25 mouse cellular contexts compared by ENCODE assay signal in the genomic region with DNA sequence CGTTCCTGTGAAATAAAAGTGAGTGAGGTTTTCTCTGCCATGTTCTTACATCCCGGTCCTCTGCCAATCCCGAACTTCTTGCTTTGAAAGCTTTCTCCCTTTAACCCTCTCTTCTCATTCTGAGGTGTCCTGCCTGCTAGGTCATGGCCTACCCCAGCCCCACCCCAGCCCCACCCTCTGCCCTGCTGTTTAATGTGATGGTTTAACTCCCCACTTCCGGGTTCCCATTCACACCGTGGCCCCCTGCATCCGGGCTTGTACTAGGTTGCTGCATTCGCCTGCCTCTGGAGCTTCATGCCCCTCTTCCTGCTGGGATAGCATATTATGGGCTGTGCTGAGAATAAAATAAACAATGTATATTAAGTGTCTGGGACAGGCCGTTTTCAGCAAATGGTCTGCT.
DNase-seq lines count a peak whose midpoint lies in the region; ATAC-seq and TF ChIP-seq lines count a peak whose summit lies in the region.
"Had no signal": no experiment of that assay in that cellular context is flagged by ENCODE, and none has a peak within 500 bp of the region (broad histone marks: within the 10 kb centered on the region; RNA-seq: fewer than 3 reads in every experiment).

No protein-coding gene starts in this region.

- no peaks in the 10 kb centered on the region for H3K9me3 ChIP-seq in stomach, embryonic 15.5 days
- H3K9me3 ChIP-seq in stomach, postnatal 0 days (ENCODE audit: control insufficient read depth, low read length) = no peaks in the 10 kb centered on the region
- H3K9me3 ChIP-seq in limb, embryonic 10.5 days (replicated peaks) = no peaks in the 10 kb centered on the region
- H3K9me3 ChIP-seq: embryonic facial prominence, embryonic 10.5 days; embryonic facial prominence, embryonic 13.5 days; forebrain, embryonic 12.5 days; hindbrain, embryonic 10.5 days had no signal

- H3K4me1 ChIP-seq in stomach, embryonic 15.5 days = no peaks in the 10 kb centered on the region
- no peaks in the 10 kb centered on the region for H3K4me1 ChIP-seq in stomach, postnatal 0 days (replicated peaks; ENCODE audit: control insufficient read depth, insufficient read depth)
- H3K4me1 ChIP-seq in limb, embryonic 10.5 days = peaks cover 59% of the 10 kb centered on the region
- H3K4me1 ChIP-seq in kidney, adult 2 months (ENCODE audit: control insufficient read depth, insufficient read depth, low read length) = no peaks in the 10 kb centered on the region
- H3K4me1 ChIP-seq: forebrain, embryonic 12.5 days had no signal

- intact Hi-C loops in heart, postnatal 36 days (cut with DNase I) = no loop called here

- no peak for TF ChIP-seq CTCF in stomach, postnatal 0 days (IDR thresholded peaks at IDR 0.05; ENCODE audit: low read depth)
- TF ChIP-seq CTCF in kidney, adult 2 months (conservative IDR thresholded peaks at IDR 0.05; ENCODE audit: insufficient read depth, insufficient read length, low read depth, low read length) = no peak

- TF ChIP-seq EP300 in stomach, postnatal 0 days (optimal IDR thresholded peaks at IDR 0.05) = no peak

- no peak overlapping the region for H3K9ac ChIP-seq in stomach, embryonic 15.5 days
- no peak overlapping the region for H3K9ac ChIP-seq in stomach, postnatal 0 days (ENCODE audit: low read length)
- H3K9ac ChIP-seq: embryonic facial prominence, embryonic 13.5 days; forebrain, embryonic 12.5 days; hindbrain, embryonic 14.5 days had no signal

- H3K36me3 ChIP-seq in stomach, embryonic 15.5 days = peaks cover 4% of the 10 kb centered on the region
- H3K36me3 ChIP-seq in stomach, postnatal 0 days (ENCODE audit: control insufficient read depth, insufficient read depth, low read length) = 0 out of 2 replicates have a peak, but pooled peaks cover 3% of the 10 kb centered on the region
- peaks cover 20% of the 10 kb centered on the region for H3K36me3 ChIP-seq in limb, embryonic 10.5 days
- H3K36me3 ChIP-seq in kidney, adult 2 months (ENCODE audit: control insufficient read depth, insufficient read depth, low read length) = no peaks in the 10 kb centered on the region

- no peak overlapping the region for H3K4me3 ChIP-seq in stomach, embryonic 15.5 days (replicated peaks)
- no peak overlapping the region for H3K4me3 ChIP-seq in stomach, postnatal 0 days (ENCODE audit: low read depth, low read length)
- no peak overlapping the region for H3K4me3 ChIP-seq in limb, embryonic 10.5 days
- no peak overlapping the region for H3K4me3 ChIP-seq in kidney, adult 2 months (ENCODE audit: insufficient read depth, low read depth, low read length)
- H3K4me3 ChIP-seq: embryonic facial prominence, embryonic 10.5 days; embryonic facial prominence, embryonic 13.5 days; erythroblast, embryonic 14.5 days; forebrain, embryonic 12.5 days; hindbrain, embryonic 10.5 days had no signal

- peak; percentile 36 for DNase-seq in heart, adult 11 months
- no peak for DNase-seq in heart, postnatal 36 days
- no peak for DNase-seq in stomach, postnatal 0 days (ENCODE audit: low spot score)
- DNase-seq in ES-CJ7 (ENCODE audit: low read depth, low spot score) = peak; percentile 85
- DNase-seq in limb, embryonic 10.5 days (ENCODE audit: low spot score) = no peak
- DNase-seq in kidney, adult 2 months = no peak
- DNase-seq in adrenal gland, postnatal 4 days (ENCODE audit: low spot score in 2 of 2) = no peak
- DNase-seq: adrenal gland, adult 2 months; adrenal gland, postnatal 14 days; cerebellum, adult 11-12 months; cerebellum, adult 8-10 months; cerebellum, postnatal 10 days; cerebellum, postnatal 36 days; embryo, embryonic 11 days; gastrocnemius, postnatal 10 days; gastrocnemius, postnatal 36 days had no signal

- no peak for TF ChIP-seq POLR2A in kidney, adult 2 months (IDR thresholded peaks at IDR 0.05; ENCODE audit: low read depth, low read length)

- WGBS in stomach, embryonic 15.5 days = 63% methylated on average over 8 of the region's 8 CpGs
- WGBS in stomach, postnatal 0 days = 60% methylated on average over 8 of the region's 8 CpGs
- 70% methylated on average over 8 of the region's 8 CpGs for WGBS in limb, embryonic 10.5 days
- 63% methylated on average over 8 of the region's 8 CpGs for WGBS in kidney, adult 2 months

- ATAC-seq in stomach, embryonic 15.5 days (ENCODE audit: insufficient read depth, low FRiP score, low read depth) = peak; percentile 14; the same call in 1 of the 2 replicates
- ATAC-seq in stomach, postnatal 0 days (ENCODE audit: low FRiP score, low TSS enrichment) = no peak
- ATAC-seq: forebrain, embryonic 16.5 days had no signal

- no peaks in the 10 kb centered on the region for H3K27me3 ChIP-seq in stomach, embryonic 15.5 days (replicated peaks)
- H3K27me3 ChIP-seq in stomach, postnatal 0 days (ENCODE audit: control insufficient read depth, insufficient read depth, low read length) = no peaks in the 10 kb centered on the region
- no peaks in the 10 kb centered on the region for H3K27me3 ChIP-seq in limb, embryonic 10.5 days (ENCODE audit: low read depth, poor library complexity, severe bottlenecking)
- no peaks in the 10 kb centered on the region for H3K27me3 ChIP-seq in kidney, adult 2 months (replicated peaks; ENCODE audit: control insufficient read depth, insufficient read depth, low read length)
- H3K27me3 ChIP-seq: embryonic facial prominence, embryonic 13.5 days; forebrain, embryonic 12.5 days had no signal

- H3K27ac ChIP-seq in stomach, embryonic 15.5 days = no peak overlapping the region
- H3K27ac ChIP-seq in stomach, postnatal 0 days (replicated peaks) = no peak overlapping the region
- peak overlapping the region; percentile 39; the same call in 1 of the 2 replicates for H3K27ac ChIP-seq in limb, embryonic 10.5 days
- no peak overlapping the region for H3K27ac ChIP-seq in kidney, adult 2 months (ENCODE audit: insufficient read depth, low read depth, low read length)
- H3K27ac ChIP-seq: embryonic facial prominence, embryonic 10.5 days; forebrain, embryonic 12.5 days; hindbrain, embryonic 10.5 days; hindbrain, embryonic 14.5 days had no signal

- H3K4me2 ChIP-seq in stomach, embryonic 15.5 days = no peak overlapping the region
- H3K4me2 ChIP-seq in stomach, postnatal 0 days (replicated peaks; ENCODE audit: low read depth) = no peak overlapping the region
- H3K4me2 ChIP-seq: embryonic facial prominence, embryonic 13.5 days; forebrain, embryonic 12.5 days; heart, embryonic 11.5 days; hindbrain, embryonic 14.5 days had no signal

Comparison
In these comparisons a context has a peak if more than half of its experiments do, and no peak if none do; other contexts are left out.
1. DNase-seq: peak in heart, adult 11 months (single experiment) and ES-CJ7 (single experiment); none in heart, postnatal 36 days (0 of 2), stomach, postnatal 0 days (single experiment), limb, embryonic 10.5 days (single experiment), kidney, adult 2 months (single experiment) and adrenal gland, postnatal 4 days (0 of 2).